Mouse (Mus musculus) hematopoietic stem cell, adult 5-6 weeks (primary cell): ENCODE measurements at regions not wholly inside any gene's neighbourhood (a gene's known extent, or its start where the extent isn't known, plus 50 kb on each side); places are given as distances from the start of the nearest gene placed in this dataset.

Source experiments
- ATAC-seq, 2 experiments: fragments of 125-278 bp in 1 of 2; replicated peaks in 1 of 2; 2 replicates each; pipeline ENCODE4 v1.8.0; 2016 to 2017; ENCODE audit warnings: inconsistent platforms in 2 of 2, mild to moderate bottlenecking in 2 of 2, moderate number of reproducible peaks in 2 of 2, low read depth in 1 of 2, moderate TSS enrichment in 1 of 2; ENCODE audit not compliant: low FRiP score in 2 of 2, poor library complexity in 2 of 2, severe bottlenecking in 2 of 2, insufficient read depth in 1 of 2, low TSS enrichment in 1 of 2

DNA sequence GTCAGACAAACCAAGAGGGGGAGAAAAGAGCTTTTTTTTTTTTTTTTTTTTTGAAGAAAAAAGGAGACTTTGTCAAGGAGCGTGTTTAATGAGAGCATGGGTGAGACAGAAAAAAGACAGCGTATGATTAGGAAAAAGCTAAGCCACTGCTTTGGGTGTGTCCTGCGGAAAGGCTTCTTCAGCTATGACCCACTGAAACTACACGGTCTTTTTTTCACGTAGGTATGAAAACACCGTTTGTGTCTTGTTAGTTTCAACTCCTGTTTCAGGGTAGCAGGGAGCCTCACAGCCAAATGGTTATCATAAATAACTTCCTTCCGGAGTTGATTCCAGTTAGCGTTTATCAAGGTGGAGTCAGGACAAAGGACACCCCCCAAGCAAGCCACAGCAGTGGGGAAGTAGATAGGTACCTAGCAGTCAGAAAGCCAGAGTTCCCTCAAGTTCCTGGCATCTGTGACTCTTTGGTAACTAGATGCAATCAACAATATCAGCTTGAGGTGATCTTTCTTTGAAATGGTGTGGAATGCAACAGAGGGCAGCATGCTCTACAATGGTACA, 143.2 kb upstream of the Tent5a start:
- peak in 1 of 2 experiments; percentile 39; a peak in 1 of 4 replicates for ATAC-seq

DNA sequence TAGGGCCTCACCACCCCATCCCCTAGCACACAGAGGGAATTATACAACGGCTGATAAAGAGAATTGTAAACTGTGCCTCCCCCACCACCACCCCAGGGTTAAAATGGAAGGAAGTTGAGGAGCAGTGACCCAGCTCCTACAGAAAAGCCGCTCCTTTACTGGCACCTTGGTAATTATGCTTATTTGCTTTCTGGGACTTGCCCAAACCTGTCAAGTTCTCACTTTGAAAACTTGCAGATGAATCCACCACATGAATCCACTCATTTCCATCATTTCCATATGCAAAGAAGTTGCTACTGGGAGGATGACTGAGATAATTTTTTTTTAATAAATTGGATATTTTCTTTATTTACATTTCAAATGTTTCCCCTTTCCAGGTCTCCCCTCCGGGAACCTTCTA, 142.1 kb upstream of the Tent5a start:
- no peak for ATAC-seq

DNA sequence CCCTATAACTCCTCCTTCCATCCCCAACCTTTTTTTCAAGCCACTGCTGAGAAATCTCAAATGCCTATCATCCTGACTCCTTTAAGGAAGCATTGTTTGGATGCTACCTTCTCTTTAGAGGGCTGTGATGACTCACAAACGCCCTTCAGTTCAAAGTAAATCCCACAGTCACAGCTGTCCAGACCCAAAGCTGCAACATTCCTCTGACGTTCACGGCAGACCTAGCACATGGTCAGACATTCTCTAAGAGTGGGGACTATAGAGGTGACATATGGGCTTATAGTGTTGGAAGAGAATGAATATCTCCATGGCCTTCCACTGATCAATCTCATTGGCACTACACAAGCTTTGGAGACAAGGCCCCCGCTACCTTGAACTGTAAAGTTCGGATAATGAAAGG, 139.5 kb upstream of the Tent5a start:
- no peak for ATAC-seq

DNA sequence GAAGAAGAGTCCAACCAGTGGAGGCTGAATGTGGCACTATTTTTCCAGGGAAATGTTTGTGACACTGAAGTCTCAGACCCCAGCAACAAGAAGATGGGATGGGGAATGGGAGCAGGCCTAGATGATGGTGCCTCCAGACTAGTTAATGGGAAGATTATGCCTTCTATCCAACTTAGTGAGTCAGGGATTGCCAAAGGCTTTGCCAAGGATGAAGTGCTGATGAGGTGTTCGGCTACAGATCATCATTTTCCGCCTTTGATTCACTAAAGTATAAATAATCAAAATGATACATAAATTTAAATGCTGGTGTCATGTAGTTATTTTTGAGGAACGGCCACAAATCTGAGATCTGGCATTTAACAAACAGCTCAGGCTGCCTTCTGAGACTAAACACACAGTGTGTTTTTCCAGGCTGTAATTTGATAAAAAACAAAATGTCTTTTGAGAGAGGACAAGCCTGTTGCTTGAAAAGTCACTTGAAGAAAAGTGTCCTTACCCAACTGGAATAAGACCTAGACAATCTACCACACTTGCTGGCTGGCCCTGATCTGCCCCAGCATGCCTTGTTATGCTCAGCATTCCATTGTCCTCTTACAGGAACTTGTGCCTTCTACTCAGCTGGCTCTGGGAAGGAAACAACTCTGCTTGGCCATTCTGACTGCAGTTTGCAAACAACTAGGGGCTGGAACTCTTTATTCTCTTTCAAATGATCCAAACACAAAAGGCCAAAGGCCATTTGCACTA, 132.1 kb upstream of the Tent5a start:
- ATAC-seq, result no peak

DNA sequence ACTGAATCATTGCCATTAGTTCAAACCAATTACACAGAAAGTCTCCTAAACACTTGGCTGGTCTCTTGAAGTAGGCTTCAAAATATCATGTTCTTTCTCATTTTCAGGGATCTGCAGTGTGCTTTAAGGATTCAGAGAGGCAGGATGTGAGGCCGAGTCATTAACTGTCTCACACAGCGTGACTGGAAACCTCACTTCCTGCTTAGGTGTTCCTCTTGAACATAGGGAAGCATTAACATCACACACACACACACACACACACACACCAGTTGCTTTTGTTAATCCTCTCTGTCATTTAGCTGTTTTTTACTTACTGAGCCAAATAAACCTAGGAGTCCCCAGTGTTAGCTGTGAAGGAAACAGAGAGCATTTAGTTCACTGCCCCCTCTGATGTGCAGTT, 131.2 kb upstream of the Tent5a start:
- peak; percentile 47 to 48; a peak in 3 of 4 replicates for ATAC-seq

DNA sequence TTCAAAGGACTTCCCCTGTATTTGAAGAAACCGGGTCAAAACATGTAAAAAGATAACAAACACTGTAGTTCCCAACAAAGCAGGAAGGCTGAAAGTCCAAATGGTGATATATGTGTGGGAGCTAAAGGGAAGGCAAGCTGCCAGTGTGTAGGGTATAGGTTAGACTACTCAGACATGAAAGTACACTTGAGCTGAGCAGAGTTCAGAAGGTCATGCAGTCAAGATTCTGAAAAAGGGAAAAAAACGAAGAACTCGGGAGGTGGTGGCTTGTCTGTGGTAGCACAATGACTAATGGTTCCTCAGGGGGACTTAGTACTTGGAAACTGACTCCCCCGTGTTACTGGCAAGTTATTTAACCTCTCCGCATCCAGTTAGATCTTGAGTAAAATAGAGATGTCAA, 130.3 kb upstream of the Tent5a start:
- peak; percentile 53 to 63; a peak in 3 of 4 replicates for ATAC-seq

DNA sequence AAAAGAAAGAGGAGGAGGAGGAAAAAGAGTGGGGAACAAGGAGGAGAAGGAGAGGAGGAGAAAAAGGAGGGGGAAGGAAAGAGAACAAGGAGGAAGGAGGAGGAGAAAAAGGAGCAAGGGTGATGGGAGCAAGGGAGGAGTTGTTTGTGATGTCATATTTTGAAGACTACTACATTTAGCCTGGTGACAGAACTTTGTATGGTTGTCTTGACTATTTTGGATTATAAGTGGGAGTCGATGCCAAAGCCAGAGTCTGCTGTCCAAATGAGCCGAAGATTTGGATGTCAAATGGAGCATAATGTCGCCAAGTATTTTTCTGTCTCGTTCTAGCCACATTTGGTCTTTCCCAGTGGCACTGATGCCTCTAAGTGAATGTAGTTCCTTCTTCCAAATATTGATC, 128.2 kb upstream of the Tent5a start:
- no peak for ATAC-seq

DNA sequence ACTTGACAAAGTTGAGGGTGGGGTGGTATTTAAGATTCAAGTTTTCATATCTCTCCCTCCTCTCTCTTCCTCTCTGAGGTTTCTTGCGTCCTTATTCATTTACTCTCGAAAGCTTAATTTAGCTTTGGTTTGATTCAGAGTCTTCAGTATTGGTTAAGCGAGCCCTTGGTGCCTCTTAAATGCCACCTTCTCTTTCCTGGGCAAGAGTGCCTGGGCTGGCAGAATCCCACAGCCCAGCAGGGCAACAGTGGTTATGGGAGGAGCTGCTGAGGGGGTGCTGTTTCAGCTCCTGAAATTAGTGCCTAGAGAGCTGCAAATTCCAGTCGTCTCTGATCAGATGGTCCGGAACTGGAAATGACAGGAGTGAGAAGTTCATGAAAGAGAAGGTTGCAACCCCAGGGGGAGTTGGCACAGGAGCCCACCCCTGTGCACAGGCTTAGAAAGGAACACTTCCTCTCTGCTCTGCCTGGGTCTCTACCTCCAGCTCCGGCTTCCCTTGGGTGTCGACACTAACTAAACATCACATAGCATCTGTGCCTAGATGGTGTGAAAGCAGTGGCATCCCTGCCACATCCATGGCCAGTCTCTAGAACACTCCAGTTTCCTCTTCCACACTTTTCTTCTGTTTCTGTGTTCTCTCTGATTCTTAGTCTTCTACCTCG, 125.2 kb upstream of the Tent5a start:
- ATAC-seq, result peak; percentile 53

DNA sequence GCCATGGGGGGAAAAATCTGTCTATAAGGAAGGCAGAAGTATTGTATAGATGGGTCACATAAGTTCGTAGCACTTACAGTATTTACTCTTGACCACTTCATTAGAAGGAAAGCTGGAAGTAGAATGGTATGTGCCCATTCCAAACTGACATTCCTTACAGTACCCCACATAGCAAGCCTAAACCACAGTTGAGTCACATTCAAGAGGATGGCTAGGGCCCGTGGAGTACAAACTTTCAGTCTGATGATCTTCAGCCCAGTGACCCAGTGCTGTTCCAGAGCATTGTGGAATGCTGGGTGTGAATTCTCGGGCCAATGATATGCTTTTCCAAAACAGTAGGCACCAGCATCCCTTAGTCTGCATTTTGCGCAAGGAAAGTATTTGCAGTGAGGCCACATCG, 124.2 kb upstream of the Tent5a start:
- no peak for ATAC-seq

DNA sequence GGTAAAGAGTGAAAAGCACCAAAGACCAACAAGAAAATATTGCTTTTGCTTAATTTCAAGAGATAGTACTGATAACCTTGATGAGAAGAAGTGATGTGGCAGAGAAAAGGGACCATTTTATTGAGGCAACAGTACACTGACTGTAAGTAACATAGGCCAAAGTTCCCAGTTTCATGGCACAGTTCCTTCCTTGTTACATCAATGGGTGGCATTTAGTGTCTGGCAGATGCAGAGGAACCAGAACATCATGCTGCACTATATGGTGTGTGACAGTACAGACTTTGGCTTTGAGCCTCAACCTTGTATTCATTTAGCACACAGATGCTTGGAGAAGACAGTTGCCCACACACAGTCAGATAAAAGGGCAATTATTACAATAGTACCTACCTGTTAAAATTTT, 123.7 kb upstream of the Tent5a start:
- ATAC-seq, result no peak

DNA sequence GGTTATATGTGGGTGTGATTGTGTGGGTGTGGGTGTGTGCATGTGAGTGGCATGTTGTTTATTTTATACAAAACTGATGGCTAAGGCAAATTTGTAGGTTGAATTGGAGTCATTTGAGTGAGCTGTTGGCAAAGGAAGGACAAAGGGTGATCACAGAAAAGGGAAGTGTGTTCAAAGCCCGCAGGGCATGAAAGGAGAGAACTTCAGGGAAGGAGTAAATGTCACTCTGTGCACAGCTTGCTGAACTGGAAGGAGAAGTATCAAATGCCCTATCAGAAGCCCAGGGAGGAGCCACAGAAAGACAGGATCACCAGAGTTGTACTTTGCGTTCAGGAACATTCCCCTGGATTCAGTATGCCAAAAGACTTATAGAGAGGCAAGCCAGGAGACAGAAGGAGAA, 122.3 kb upstream of the Tent5a start:
- ATAC-seq, result peak; percentile 56 to 77; a peak in 3 of 4 replicates

DNA sequence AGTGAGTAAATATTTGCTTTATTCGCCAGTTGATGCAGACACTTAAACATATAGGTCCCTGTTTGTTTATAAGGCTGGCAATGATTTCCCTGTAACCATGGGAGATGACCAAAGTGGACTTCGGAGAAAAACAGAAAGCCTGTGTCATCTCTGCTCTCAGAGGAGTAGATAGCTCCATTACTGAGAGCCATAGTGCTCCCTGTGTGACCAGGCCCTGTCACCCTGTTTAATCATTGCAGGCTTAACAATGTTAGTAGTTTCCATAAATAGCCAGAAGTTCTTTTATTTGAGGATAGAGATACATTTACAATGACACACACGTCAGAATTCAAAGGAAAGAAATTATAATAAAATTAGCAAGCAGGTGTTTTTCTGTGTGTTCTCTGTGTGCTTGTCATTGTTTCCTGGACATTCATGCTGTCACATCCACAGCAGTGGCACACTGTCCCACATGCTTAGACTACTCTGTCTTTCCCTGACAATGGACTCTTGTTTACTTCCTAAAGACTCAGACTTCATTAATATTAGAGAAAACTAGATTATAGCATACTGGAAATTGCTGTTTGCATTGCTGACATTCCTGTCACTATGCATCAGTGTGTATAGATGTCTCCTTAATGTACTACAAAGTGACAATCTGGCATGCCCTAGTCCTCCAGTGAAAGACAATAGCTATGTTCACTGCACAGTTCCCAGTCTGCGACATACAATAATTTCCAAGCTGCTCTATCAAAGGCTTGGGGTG, 115.8 kb upstream of the Tent5a start:
- ATAC-seq, result no peak

DNA sequence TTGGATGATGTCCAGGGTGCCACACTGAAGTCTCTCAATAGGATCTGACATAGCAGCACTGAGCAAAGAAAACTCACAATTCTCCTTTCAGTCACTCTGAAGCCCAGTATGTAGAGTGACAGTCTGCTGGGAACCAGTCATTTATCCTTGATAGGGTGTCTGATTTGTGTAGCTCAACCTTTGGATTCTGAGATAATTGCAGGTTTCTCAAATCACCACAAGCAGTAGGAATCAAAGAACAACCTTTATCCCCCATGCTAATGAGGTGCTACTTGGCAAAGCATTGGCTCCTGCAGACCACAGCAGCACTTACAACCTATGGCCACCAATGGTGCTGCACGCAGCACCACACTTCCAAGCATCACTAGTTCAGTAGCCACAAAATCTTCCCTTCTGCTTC, 112.5 kb upstream of the Tent5a start:
- no peak for ATAC-seq

DNA sequence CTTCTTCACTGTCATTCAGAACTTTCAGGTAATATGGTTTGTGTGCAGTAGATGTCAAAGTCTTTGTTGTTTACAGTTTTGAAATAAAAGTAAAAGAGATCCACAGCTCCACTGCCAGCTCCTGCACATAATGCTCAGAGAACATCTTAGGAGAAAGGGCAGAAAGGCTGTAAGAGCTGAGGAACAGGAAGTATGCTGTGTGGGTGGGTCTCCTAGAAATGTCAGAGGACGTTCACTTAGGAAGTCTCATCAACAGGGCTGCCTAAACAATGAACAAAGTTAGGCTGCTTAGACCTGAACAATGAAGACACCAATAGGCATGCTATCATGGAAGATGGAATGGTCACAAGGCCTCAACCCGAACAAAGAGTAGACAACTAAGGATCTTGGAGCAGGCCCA, 105.1 kb upstream of the Tent5a start:
- ATAC-seq, result no peak

DNA sequence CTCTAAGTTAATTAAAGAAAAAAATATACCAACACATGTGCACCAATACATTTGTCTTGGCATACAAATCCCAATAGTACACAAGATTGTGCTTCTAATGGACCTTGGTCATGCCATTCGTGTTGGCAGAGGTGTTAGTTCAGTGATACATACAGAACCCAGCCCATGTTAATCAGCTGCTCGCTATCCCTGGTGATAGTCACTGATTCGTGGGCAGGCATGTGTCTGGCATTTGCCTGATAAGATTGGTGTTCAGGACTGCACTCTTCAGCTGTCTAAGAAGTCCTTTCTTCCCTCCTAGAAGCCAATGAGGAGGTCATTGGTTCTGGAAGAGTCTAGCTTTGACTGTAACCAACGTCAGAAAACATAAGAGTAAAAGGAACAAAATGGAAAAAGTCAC, 99.7 kb upstream of the Tent5a start:
- ATAC-seq, result no peak

DNA sequence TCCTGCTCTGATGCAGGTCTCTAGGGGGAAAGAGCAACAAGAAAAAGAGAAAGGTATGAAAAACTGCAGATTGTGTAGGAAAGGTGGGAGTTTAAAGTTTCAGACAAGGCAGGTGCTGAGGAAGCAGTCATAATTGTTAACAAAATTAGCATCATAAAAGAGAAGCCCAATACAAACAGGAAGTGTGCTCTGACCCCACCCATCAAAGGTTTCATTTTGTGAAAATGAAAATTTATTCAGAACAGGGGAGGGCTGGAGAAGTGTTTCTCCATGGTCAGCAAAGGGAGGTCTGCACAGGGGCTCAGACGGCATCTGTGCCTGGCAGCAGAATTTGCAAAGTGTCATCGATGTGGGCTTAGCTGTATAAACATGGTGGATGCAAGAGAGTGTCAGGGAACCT, 96.8 kb upstream of the Tent5a start:
- ATAC-seq, result no peak

DNA sequence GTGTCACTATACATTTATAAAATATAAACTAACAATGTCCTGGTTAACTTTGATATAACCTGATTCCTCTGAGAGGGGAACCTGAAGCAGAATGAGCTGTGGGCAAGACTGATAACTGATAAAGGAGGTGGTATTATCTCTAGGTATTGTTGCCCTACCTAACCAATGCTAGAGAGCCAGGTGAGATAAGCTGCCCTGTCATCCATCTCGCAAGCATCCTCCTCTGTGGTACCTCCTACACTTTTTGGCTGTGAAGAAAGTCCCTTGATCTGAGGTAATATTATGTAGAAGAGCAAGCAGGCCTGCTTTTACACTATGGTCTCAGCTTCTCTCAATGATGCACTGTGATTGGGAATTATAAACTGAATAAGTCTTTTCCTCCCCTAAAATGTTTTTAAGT, 87.2 kb upstream of the Tent5a start:
- ATAC-seq, result no peak

DNA sequence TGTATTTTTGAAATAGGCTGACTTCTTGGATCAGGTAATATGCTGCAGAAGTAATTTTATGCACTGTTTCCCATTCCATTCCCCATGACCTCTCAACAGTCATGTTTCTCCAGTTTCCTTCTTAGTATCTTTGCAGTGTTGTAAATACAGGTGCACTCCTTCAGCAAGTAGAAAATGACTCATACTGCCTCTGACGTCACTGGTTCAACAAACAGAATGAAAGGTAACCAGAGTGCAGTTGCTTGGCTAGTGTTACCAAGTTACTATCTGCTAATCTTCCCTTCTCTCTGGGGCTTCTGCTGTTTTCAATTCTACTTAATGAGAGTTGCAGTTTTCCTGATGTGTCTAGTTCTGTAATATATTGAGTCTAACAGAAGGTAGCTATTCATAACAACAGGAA, 86.7 kb upstream of the Tent5a start:
- ATAC-seq, result peak; percentile 58 to 65
